Mouse (Mus musculus): ENCODE results near the gene Pcbp3.
A peak's percentile ranks its signal among the peaks of the same experiment; 100 is the strongest.

Pcbp3 gene

GRCm38 (mm10) chr10:76842087-76842486, 119.6 kb downstream of the Pcbp3 start:
- no peak for DNase-seq

- no peak for DNase-seq
Observed at GRCm38 (mm10) chr10:76841220-76841619, 120.5 kb downstream of the Pcbp3 start.

- DNase-seq = no peak
Observed at GRCm38 (mm10) chr10:76840566-76840965, 121.1 kb downstream of the Pcbp3 start.

- peak; percentile 90 for DNase-seq
Observed at GRCm38 (mm10) chr10:76835497-76836357, 126.0 kb downstream of the Pcbp3 start.

DNA sequence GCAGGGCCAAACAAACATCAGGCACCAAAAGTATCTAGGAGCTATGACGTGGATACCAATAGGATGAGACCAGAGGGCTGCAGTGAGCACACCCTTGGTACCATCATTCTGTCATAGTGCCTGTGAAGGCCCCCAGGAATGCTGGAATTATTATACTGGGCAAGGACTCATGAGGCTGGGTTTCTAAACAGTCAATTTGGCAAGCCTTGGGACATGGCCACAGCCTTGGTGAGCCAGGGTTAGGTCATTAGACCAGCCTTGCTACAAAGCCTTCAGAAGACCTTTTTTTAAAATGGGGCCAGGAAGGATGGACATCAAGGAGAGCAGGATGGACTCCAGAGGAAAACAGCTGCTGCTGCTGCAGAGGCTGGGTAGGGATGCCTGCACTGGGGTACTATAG, 128.8 kb downstream of the Pcbp3 start:
- DNase-seq = no peak

- no peak for DNase-seq
Observed at GRCm38 (mm10) chr10:76831915-76832314, 129.8 kb downstream of the Pcbp3 start.

- no peak for DNase-seq
Observed at GRCm38 (mm10) chr10:76831151-76831550, 130.5 kb downstream of the Pcbp3 start.

GRCm38 (mm10) chr10:76828936-76829335, 132.8 kb downstream of the Pcbp3 start:
- no peak for DNase-seq

DNA sequence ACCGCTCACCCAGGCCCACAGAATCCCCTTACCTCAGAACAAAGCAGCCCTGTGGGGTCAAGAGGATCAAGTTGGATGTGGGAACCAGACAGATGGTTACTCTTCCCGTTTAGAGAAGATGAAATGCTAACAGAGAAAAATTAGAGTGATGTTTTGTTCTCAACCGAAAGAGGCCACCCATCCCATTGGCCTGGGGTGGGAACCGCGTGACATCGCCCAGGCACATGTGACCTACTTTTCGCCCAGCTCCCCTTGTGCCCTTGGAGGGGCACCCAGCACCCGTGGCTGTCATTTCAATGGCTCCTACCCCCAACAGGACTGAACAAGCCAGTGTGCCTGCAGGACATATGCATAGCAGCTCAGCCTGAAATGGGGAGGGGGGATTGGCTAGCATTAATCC, 139.0 kb downstream of the Pcbp3 start:
- DNase-seq = no peak

DNA sequence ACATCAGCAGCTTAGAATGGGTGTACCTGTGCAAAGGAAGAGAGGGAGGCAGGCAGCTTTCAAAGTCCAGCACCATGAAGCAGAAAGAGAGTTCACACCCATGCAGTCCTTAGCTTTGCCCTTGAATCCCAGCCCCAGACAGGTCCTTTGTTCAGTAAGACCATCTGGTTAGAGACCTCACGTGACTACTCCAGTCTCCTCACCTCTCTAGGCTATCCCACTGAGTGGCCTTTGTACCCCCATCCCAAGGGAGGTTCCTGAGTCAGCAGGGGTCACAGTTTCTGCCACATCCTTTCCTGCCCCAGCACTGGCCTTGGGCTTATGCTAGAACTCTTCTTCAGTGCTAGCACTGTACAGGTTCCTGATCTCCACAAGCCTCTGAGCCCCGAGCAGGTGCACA, 142.4 kb downstream of the Pcbp3 start:
- DNase-seq = no peak

GRCm38 (mm10) chr10:76818337-76818736, 143.3 kb downstream of the Pcbp3 start:
- peak; percentile 59 for DNase-seq

DNA sequence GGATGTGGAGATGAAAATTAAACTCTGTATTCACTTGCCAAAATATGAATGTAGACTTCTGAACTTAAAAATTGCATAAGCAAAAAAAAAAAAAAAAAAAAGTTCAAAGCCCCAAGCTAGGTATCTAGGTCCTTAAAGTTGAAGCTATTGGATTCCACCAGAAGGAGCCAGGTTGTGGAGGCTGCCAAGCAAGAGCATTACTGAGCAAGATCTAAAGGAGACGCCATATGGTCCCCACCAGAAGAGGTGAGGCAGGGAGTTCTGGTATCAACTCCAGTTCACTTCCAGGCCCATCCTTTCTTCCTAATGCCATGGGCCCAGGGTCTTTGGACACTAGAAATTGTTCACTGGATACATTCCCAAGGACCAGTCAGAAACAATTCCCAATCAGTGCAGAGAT, 144.8 kb downstream of the Pcbp3 start:
- DNase-seq = no peak

GRCm38 (mm10) chr10:76816436-76816835, 145.3 kb downstream of the Pcbp3 start:
- DNase-seq = peak; percentile 49

DNA sequence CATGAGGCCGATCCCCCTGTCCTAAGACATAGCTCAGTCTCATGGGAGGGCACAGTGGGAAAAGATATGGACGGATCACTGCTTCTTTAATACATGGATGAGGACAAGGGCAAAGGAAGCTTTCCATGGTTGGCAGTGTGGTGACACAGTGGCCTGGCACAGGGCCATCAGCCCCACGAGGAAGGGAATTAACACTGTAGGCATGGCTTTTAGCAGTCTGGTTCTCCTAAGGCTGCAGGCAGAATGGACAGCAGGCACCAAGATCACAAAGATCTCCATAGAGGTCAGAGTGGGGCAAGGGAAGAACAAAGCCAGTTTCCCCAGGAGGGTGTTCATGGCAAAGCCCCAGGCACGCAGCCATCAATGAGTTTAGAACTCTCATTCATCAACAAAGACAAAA, 146.2 kb downstream of the Pcbp3 start:
- DNase-seq = peak; percentile 66

- DNase-seq = no peak
Observed at GRCm38 (mm10) chr10:76814811-76815210, 146.9 kb downstream of the Pcbp3 start.

GRCm38 (mm10) chr10:76809916-76810660, 151.6 kb downstream of the Pcbp3 start:
- DNase-seq = no peak

DNA sequence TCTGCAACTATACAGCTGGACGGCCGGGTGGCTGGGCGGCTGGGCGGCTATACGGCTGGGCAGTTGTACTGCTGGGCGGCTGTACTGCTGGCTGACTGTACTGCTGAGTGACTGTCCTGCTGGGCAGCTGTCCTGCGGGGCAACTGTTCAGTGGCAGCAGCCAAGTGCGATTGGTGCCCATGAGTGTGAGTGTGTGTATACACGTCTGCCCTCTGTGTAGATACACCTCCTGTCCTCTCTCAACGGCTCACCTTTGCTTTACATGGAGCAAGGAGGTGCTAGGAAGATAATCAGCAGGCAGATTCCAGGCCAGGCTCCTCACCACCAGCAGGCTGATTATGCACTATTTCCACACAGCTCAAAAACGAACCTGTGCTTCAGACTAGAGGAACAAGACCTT, 152.2 kb downstream of the Pcbp3 start:
- DNase-seq = no peak

- DNase-seq = no peak
Observed at GRCm38 (mm10) chr10:76808446-76809400, 153.0 kb downstream of the Pcbp3 start.

DNA sequence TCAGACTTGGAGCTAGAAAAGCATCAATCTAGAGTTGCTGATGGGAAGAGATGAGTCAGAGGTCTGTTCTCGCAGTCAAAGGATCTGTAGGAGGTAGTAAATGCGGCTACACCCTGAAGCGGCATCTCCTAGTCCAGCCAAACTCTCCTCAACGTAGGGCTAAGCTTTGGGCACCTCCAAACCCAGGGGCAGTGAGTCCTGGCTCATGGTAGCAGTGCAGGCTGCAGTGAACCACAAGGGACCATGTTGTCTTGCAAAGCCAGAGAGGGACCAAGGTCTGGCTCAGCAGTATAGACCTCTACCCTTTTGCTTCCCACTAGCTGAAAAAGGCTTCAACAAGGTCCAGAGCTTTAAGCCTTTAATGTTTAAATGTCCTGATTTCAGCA, 159.2 kb downstream of the Pcbp3 start:
- DNase-seq = peak; percentile 55

DNA sequence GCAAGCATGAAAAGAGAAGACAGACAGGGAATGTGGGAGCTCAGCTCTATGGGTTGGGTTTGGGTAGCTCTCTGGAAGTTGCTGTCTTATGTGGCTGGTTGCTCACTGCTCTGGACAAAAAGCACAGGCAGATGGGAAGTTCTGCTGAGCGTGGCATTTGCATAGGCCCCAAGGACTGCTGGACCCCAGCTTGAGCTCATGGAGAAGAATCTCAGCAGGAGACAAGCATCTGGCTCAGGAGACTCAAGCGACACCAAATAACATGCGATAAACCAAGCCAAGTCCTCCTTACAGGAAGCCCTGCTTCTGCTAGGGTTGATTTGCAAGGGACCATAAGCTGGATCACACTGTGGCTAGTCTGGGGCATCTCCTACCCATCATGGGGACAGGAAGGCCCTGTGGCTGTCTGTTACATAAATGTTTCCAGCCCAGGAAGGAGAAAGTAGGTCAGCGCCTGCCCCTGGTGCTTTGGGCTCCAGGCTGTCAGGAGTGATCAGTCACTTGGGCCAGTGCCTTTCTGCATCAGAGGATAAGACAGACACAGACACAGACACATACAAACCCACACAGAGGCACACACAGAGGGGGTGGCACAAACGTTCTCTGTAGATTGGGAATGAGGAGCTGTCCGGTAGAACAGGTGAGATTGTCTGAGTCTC, 159.7 kb downstream of the Pcbp3 start:
- DNase-seq = peak; percentile 88

DNA sequence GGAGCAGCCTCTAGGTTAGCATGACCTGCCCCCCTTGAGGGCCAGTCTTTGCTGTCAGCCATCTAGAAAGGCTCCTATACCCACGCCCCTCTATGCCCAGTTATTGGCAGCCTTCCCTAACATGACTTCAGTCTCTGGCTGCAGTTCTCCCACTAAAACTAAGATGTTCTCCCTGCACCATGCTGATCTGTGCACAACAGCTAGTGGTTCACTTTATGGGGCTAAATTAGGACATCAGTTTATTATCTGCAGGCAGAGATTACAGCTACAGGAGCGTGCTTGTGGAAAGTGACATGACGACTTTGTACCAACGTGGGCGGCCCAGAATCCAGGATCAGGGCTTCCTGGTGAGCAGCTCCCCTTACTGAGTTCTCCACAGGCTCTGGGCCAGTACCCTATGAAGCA, 160.4 kb downstream of the Pcbp3 start:
- DNase-seq = peak; percentile 49
